Mouse (Mus musculus): ENCODE measurements at regions not wholly inside any gene's neighbourhood (a gene's known extent, or its start where the extent isn't known, plus 50 kb on each side); places are given as distances from the start of the nearest gene placed in this dataset.

GRCm38 (mm10) chr5:141136239-141136638, 105.1 kb upstream of the Sdk1 start:
- Histone ChIP-seq H3K4me2 (no peak overlapping the region), H3K27me3 (ENCODE audit: insufficient read depth, low read length) (no peaks in the 10 kb centered on the region), H3K9me3 (ENCODE audit: low read depth, low read length) (no peaks in the 10 kb centered on the region), H3K4me1 (ENCODE audit: insufficient read depth) (no peaks in the 10 kb centered on the region), H3K36me3 (ENCODE audit: insufficient read depth) (no peaks in the 10 kb centered on the region), H3K9ac (no peak overlapping the region), H3K27ac (ENCODE audit: low read depth) (no peak overlapping the region), H3K4me3 (ENCODE audit: low read depth, low read length) (no peak overlapping the region)
- WGBS = 9% methylated on average over 4 of the region's 4 CpGs
- DNase-seq (no peak), ATAC-seq (ENCODE audit: insufficient read depth) (no peak)
- TF ChIP-seq CTCF (IDR thresholded peaks at IDR 0.05; ENCODE audit: low read depth) = no peak

DNA sequence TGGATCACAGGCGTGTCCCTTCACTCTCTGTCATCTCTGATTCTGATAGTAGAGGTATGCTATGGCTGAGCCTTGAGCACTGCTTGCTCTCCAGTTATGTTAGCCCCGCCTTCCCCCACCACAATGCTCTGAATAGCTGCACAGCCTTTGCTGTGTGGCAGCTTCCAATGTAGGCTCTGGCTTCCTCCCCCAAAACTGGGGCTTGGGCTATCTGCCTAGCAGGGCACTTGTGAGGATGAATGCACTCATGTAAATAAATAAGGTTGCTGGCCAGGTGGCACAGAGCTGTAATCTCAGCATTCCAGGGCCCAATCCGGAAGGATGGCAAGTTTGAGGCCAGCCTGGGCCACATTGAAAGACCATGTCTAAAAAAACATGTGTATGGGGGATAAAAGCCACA, 103.6 kb upstream of the Sdk1 start:
- no peak for TF ChIP-seq CTCF (IDR thresholded peaks at IDR 0.05; ENCODE audit: low read depth)
- ATAC-seq (ENCODE audit: insufficient read depth) (no peak), DNase-seq (no peak)
- Histone ChIP-seq H3K36me3 (ENCODE audit: insufficient read depth) (no peaks in the 10 kb centered on the region), H3K4me3 (ENCODE audit: low read depth, low read length) (no peak overlapping the region), H3K4me1 (ENCODE audit: insufficient read depth) (no peaks in the 10 kb centered on the region), H3K4me2 (no peak overlapping the region), H3K27me3 (ENCODE audit: insufficient read depth, low read length) (no peaks in the 10 kb centered on the region), H3K9me3 (ENCODE audit: low read depth, low read length) (no peaks in the 10 kb centered on the region), H3K27ac (ENCODE audit: low read depth) (no peak overlapping the region), H3K9ac (no peak overlapping the region)
- 66% methylated on average over 3 of the region's 3 CpGs for WGBS

DNA sequence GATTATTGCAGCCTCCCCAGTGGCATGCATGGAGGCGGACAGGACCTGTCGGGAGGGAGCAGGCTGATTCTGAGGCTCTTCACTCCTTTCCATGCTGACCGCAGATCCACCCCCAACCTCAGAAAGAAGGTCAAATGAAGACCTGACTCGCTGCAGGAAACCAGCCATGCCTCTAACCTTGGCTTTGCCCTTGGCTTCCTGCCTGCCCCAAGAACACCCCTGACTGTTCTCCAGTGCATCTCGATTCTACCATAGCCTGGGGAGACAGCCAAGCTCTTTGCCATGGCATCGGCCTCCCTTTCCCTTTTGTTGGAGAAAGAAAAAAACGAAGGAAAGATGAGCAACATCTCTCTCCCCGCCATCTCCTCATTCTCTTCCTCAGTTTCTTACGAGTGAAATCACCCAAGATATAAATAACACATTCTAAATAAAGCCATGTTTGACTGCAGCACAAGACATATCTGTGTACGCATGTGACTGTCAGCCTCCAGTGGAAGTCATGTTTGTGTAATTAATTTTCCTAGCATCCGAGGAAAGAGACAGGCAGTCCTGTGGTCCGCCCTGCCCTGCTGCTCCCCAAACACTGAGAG, 102.4 kb upstream of the Sdk1 start:
- 38% methylated on average over 12 of the region's 12 CpGs for WGBS

DNA sequence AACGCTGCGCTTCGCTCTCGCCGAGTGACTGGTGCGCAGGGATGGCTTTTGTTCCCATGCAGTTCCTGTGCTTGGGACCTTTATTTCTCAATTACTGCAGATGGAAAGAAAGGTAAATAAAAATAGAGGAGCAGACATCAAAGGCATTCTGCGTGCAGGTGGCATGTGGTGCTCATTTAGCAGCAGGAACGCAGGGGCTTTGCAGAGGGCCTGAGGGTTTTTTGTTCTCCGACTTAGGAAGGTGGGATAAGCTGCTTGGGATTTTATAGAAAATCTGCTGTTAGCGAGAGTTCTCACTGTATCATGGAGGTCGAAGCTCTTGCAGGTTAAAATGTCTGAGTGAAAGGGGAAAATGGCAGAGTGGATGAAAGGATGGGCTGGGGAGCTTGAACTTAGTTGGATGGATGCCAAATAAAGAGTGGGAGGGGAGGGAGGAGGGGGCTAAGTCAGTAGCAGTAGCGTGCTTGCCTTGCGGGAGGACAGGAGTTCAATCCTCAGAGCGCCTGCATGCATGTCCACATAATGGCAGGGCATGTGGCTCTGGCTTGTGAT, 101.9 kb upstream of the Sdk1 start:
- Histone ChIP-seq H3K4me3 (ENCODE audit: low read depth, low read length) (no peak overlapping the region), H3K27me3 (ENCODE audit: insufficient read depth, low read length) (no peaks in the 10 kb centered on the region), H3K36me3 (ENCODE audit: insufficient read depth) (no peaks in the 10 kb centered on the region), H3K9me3 (ENCODE audit: low read depth, low read length) (no peaks in the 10 kb centered on the region), H3K9ac (no peak overlapping the region), H3K4me2 (peak overlapping the region; percentile 27; the same call in 1 of the 2 replicates), H3K27ac (ENCODE audit: low read depth) (no peak overlapping the region), H3K4me1 (ENCODE audit: insufficient read depth) (no peaks in the 10 kb centered on the region)
- WGBS = 27% methylated on average over 14 of the region's 14 CpGs
- TF ChIP-seq CTCF (IDR thresholded peaks at IDR 0.05; ENCODE audit: low read depth) = no peak
- ATAC-seq (ENCODE audit: insufficient read depth) (no peak), DNase-seq (peak; percentile 3)

More for the DNA sequence above, 102.4 kb upstream of the Sdk1 start:
- H3K9ac ChIP-seq = no peak overlapping the region
- peak overlapping the region; percentile 27; the same call in 1 of the 2 replicates for H3K4me2 ChIP-seq
- ATAC-seq (ENCODE audit: insufficient read depth) (no peak), DNase-seq (no peak)
- H3K9me3 ChIP-seq (ENCODE audit: low read depth, low read length) = no peaks in the 10 kb centered on the region
- no peak overlapping the region for H3K27ac ChIP-seq (ENCODE audit: low read depth)
- H3K4me1 ChIP-seq (ENCODE audit: insufficient read depth) = no peaks in the 10 kb centered on the region
- no peak overlapping the region for H3K4me3 ChIP-seq (ENCODE audit: low read depth, low read length)
- no peaks in the 10 kb centered on the region for H3K27me3 ChIP-seq (ENCODE audit: insufficient read depth, low read length)
- TF ChIP-seq CTCF (IDR thresholded peaks at IDR 0.05; ENCODE audit: low read depth) = no peak
- no peaks in the 10 kb centered on the region for H3K36me3 ChIP-seq (ENCODE audit: insufficient read depth)

DNA sequence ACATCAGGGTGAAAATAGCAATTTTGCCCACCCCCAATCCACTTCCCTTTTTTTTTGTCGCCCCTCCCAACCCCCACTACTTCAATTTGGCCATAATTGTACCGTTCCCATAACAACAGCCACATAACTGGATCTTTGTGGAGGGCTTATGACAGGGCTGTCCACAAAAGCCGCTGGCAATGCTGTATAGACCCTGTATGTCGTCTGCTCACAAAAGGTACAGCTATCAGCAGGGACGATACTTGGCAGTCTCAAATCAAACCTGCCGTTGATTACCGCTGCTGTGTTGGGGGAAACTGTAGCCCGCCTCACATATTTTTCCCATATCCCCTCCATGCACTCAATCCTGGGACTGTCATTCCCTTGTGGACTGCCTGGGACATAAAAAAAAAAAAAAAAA, 80.9 kb upstream of the Sdk1 start:
- DNase-seq (no peak), ATAC-seq (ENCODE audit: insufficient read depth) (no peak)
- H3K9me3 ChIP-seq (ENCODE audit: low read depth, low read length) = no peaks in the 10 kb centered on the region
- 75% methylated on average over 8 of the region's 8 CpGs for WGBS
- H3K4me2 ChIP-seq = no peak overlapping the region
- H3K9ac ChIP-seq = no peak overlapping the region
- no peak overlapping the region for H3K4me3 ChIP-seq (ENCODE audit: low read depth, low read length)
- no peaks in the 10 kb centered on the region for H3K27me3 ChIP-seq (ENCODE audit: insufficient read depth, low read length)
- no peak overlapping the region for H3K27ac ChIP-seq (ENCODE audit: low read depth)
- H3K36me3 ChIP-seq (ENCODE audit: insufficient read depth) = no peaks in the 10 kb centered on the region
- no peak for TF ChIP-seq CTCF (IDR thresholded peaks at IDR 0.05; ENCODE audit: low read depth)
- no peaks in the 10 kb centered on the region for H3K4me1 ChIP-seq (ENCODE audit: insufficient read depth)

DNA sequence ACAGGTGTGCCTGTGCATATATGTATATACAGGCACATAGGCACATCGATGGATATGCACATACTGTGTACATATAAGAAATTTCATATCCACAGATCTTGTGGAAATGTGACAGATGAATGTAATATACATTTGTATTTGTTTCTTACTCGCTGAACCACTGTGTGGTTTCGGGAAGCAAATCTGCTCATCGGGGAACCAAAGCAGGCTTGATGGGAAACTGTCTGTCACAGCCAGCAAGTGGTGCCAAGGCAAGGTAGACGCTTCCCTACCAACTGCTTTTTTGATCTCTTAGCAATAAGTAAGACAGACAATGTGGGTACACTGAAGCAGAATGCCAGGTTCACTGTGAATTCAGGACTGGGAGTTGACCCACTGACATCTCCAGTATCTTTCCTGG, 80.3 kb upstream of the Sdk1 start:
- H3K4me2 ChIP-seq = no peak overlapping the region
- H3K27ac ChIP-seq (ENCODE audit: low read depth) = no peak overlapping the region
- H3K4me3 ChIP-seq (ENCODE audit: low read depth, low read length) = no peak overlapping the region
- no peak for TF ChIP-seq CTCF (IDR thresholded peaks at IDR 0.05; ENCODE audit: low read depth)
- DNase-seq = no peak
- no peak for ATAC-seq (ENCODE audit: insufficient read depth)
- H3K27me3 ChIP-seq (ENCODE audit: insufficient read depth, low read length) = no peaks in the 10 kb centered on the region
- no peaks in the 10 kb centered on the region for H3K36me3 ChIP-seq (ENCODE audit: insufficient read depth)
- no peaks in the 10 kb centered on the region for H3K4me1 ChIP-seq (ENCODE audit: insufficient read depth)
- H3K9ac ChIP-seq = no peak overlapping the region
- WGBS = 85% methylated on average over 5 of the region's 5 CpGs
- H3K9me3 ChIP-seq (ENCODE audit: low read depth, low read length) = no peaks in the 10 kb centered on the region

- Histone ChIP-seq H3K9me3 (ENCODE audit: low read depth, low read length) (no peaks in the 10 kb centered on the region), H3K4me3 (ENCODE audit: low read depth, low read length) (no peak overlapping the region), H3K4me1 (ENCODE audit: insufficient read depth) (no peaks in the 10 kb centered on the region), H3K9ac (no peak overlapping the region), H3K27ac (ENCODE audit: low read depth) (no peak overlapping the region), H3K27me3 (ENCODE audit: insufficient read depth, low read length) (no peaks in the 10 kb centered on the region), H3K4me2 (no peak overlapping the region), H3K36me3 (ENCODE audit: insufficient read depth) (no peaks in the 10 kb centered on the region)
- peak; percentile 46 for DNase-seq
- WGBS = 30% methylated on average over 6 of the region's 6 CpGs
- peak; percentile 73; the same call in 1 of the 2 replicates for ATAC-seq (ENCODE audit: insufficient read depth)
- no peak for TF ChIP-seq CTCF (IDR thresholded peaks at IDR 0.05; ENCODE audit: low read depth)
These were observed 58.8 kb upstream of the Sdk1 start for GRCm38 (mm10) chr5:141182442-141182841.

Measured in lung, embryonic 14.5 days (tissue).